Mouse (Mus musculus) cerebellum, adult 8-10 months (tissue): ENCODE results near the gene Ntrk3.

Source experiments
- DNase-seq: peaks from one replicate; pipeline ENCODE4 v3.0.0; 2022

The Ntrk3 gene

DNA sequence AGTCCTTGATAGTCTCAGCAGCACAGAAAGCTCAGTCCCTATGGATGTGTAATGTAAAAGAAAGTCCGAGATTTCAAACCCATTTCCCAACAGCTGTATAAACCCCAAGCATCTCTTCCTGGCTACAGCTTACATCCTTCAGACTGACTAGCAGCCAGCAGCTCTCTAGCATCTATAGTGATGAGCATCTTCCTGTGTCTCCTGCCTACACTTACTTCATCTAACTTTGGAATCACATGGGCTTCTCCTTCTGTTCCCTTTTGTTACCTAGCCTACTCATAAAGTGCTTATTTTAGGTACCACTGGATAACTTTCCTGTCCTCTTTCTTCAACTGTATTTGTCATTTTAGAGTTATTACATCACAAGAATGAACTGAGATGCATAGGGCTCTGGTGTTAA, 432.0 kb downstream of the Ntrk3 start:
- DNase-seq: no peak

- no peak for DNase-seq
Measured at GRCm38 (mm10) chr7:78305029-78305428, 432.8 kb downstream of the Ntrk3 start.

- no peak for DNase-seq
Measured at GRCm38 (mm10) chr7:78297290-78297689, 440.5 kb downstream of the Ntrk3 start.

GRCm38 (mm10) chr7:78294322-78294721, 443.5 kb downstream of the Ntrk3 start:
- DNase-seq: no peak

GRCm38 (mm10) chr7:78290186-78290585, 447.6 kb downstream of the Ntrk3 start:
- no peak for DNase-seq

- peak; percentile 73 for DNase-seq
Measured at GRCm38 (mm10) chr7:78286516-78287238, 451.1 kb downstream of the Ntrk3 start.

DNA sequence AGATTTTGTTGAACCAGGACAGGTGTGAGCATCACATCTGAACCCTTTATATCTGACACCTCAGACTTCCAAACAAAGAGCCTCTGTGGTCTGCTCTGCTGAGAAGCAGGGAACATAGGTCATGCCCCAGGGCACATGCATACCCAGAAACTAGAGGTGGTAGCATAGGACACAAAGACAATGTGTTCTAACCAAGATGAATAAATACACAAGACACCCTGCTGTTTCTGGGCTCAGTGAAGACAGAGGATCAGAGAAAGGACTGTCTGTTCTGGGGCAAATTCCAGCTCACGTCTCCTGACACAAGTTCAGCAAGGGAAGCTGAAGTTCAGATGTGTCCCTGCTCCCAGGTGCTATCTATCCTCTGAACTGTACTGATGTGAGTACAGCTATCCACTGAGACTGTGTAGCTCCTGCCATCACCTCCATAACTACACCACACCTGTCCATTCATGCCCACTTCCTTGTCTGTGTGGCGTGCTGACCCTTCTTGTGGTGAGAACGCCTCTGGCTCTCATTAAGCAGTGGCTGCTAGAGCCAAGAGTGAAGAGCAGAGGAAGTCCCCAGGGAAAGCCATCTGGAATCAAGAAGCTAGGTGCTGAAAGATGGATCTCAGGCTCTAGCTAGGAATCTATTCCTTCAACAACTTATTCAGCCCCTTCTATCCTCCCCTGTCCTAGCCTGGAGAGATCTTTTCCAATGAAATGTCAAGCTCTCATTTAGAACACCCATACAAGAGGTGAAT, 468.1 kb downstream of the Ntrk3 start:
- DNase-seq: no peak

GRCm38 (mm10) chr7:78267461-78268007, 470.3 kb downstream of the Ntrk3 start:
- no peak for DNase-seq

GRCm38 (mm10) chr7:78264432-78265002, 473.3 kb downstream of the Ntrk3 start:
- no peak for DNase-seq

GRCm38 (mm10) chr7:78261420-78262125, 476.2 kb downstream of the Ntrk3 start:
- no peak for DNase-seq

DNA sequence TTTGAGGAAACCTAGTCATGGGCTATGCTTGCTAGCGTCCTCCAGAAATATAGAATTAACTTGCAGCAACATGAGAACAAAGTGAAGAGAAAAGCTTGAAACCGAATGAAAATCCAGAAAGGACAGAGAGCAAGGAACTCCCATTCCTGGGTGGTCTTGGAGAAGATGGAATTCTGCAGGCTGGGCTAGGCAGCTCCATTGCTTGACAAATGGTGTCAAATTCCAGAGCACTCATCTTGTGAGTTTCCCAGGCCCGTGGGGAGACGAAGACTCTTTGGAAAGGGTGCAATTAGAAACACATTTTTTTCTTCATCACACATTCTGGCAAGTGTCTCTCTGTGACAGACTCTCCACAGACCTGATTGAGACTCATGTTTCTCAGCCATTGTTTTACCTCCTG, 479.7 kb downstream of the Ntrk3 start:
- DNase-seq: no peak

- no peak for DNase-seq
Measured at GRCm38 (mm10) chr7:78253777-78254385, 483.9 kb downstream of the Ntrk3 start.

DNA sequence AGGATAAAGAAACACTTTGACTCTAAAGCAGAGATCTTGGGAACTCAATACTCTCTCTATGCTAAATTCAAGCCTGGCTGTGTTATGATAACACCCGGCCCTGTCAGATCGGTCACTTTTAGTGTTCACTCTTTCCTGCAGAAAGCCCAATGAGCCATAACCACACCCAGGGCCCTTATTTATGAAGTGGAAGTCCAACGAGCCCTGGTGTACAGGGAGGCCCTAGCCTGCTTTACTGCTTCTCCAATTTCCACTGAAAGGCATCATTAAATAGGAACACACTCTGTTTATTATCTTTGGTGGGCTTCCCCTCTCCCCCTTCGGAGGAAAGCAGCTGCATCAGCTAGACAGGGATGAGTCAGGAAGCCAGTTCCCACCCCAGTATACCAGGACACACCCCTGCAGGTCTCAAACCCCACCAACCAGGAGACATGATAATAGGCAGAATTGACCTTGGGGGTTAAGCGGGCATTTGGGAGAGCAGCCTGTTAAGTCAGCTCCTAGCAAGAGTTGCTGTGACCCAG, 489.6 kb downstream of the Ntrk3 start:
- DNase-seq: no peak

DNA sequence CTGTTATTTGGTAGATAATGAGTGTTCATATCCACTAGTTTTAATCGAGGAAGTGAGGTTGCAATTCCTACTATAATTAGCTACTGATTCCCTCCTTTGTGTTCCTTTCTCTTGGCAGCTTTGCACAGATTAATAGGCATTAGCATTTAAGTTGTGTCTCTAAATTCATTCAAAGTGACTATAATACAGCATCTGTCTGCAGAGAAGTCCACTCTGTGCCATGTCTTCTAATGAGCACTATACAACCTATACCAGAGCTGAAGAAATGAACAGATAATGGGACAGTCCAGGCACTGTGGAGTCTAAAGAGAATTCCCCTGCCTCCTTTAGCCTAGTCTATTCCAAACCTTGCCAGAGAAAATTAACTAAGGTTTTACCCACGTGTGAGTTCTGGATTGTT, 498.8 kb downstream of the Ntrk3 start:
- no peak for DNase-seq

DNA sequence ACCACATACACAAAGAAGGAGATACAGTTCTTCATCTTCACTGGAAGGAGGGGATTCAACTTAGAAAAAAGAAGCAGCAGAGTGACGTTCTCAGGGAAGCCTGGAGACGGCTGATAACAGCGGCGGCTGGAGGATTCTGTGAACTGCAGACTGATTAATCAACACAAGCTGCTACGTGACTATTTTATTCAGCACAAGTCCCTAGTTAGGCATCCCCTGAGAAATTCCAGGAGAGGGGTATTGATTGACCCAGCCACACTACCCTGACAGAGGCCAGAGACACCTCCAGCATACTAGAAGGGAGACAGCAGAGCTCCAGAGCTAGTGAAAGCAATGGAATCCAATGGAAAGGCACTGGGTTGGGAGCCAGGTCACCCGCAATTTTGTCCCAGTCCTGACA, 516.1 kb downstream of the Ntrk3 start:
- DNase-seq: no peak

- no peak for DNase-seq
Measured at GRCm38 (mm10) chr7:78220949-78221348, 516.9 kb downstream of the Ntrk3 start.

DNA sequence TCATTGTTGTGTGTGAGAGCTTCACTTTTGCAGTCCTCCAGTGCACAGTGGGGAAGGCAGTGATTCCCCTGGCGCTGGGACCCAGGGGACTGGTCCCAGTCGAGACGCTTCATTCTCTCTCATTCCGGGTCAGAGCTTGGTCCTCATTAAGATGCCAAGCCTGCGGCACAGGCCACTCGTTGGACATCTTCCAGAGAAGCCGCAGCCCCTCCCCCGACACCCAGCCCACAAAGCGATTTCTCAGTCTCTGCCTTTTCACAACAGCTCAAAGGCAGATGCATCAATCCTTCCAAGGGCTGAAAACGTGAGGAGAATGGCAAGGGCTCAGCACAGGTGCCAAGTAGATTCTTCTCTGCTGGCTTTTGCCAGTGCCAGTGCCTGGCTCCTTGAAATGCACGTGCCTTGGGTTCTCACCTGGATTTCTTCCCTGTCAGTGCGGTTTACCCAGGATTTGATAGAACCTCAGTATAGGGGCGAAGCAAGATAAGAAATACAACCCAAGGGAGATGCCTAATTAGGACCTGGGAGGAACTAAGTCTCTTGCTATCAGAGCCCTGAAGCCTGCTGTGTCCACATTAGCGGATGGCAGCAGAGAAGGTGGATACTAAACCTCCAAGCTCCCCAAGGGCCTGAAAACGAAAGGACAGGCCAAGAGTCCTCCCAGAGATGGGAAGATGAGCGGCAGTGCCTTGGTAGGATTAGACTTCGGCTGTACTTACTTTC, 546.7 kb downstream of the Ntrk3 start:
- peak; percentile 32 for DNase-seq

DNA sequence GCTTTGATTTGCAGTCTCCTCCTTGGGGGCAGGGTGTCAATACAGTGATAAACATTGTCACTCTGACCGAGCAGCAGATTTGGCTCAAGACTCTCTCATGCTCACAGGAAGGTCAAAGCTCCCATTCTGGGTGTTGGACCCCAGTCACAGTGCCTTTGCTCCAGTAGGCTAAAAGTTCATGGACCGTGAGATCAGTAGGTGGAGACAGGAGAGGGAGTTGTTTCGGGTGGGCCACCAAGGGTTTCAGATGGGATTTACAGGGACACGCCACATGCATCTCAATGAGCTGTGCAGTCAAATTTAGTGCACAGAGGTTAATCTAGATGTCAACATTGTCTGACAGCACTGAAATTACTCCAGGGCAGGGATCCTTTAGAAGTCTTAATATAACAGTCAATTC, 552.2 kb downstream of the Ntrk3 start:
- DNase-seq: no peak

DNA sequence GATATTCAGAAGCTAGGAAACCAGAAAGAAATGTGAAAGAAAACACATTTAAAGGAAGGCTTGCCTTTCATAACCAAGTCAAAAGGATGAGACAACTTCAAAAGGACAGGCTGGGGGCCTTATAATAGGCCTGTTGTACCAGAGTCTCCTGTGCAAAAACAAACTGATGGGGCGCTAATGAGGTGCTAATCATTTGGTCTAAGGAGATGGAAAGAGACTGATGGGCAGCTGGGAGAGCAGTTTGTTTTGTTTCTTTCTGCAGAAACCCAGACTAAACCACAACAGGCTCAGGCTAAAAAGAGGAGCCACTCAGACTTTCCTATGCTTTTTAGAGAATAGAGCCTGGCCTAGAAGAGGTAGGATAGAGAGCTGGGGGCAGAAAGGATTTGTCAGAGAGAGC, 554.4 kb downstream of the Ntrk3 start:
- no peak for DNase-seq

DNA sequence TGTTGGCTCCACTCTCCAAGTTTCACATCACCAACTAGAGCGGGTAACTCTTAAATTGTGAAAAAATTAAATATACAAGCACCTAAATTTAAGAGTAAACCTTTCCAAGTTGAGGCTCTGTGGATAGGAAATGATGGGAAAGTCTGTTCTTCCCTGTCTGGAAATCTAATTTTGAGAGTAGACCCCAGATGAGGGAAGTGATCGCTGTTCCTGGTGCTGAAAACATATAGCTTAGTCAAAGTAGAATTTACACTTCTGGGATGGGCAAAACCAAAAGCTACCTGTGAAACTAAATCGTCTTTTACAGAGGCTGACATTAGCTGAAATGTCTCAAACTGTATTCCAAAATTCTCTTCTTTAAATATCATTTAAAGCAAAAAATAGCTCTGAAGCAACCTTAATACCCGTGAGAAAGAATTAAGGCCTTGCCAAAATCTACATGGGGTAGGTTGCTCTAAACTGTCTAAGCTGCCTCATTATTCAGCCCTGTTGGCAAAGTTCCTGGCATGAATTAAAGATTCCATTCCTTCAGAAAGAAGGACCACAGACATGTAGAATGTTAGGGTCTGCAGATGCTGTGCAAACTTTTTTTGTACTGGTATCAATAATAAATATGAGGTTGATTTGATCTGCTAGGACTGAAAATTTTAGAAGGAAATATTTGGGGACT, 557.7 kb downstream of the Ntrk3 start:
- no peak for DNase-seq

- no peak for DNase-seq
Measured at GRCm38 (mm10) chr7:78172267-78172955, 565.4 kb downstream of the Ntrk3 start.
